Mouse (Mus musculus): Measurements from ENCODE around the gene Crabp2.

DNA sequence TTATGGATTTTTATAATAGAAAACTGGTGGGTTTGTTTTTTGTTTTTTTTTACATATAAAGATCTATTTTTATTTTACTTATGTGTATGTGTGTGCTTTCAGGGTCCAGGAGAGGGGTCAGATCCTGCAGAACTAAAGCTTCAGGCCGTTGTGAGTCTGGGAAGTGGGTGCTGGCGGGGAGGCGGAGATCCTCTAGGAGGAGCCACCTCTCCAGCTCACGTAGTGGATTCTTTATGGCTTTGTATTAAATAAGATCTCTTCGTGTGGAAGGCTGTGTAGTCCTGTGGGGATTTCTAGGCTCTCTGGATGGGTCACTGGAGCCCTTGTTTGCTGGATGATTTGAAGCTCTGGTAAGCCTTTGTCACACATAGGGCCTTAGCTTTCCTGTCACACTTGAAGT lies 7.9 kb upstream of the Crabp2 start:
- TF ChIP-seq CTCF (IDR thresholded peaks at IDR 0.05; ENCODE audit: low read depth) (no peak), EP300 (IDR thresholded peaks at IDR 0.05; ENCODE audit: low read depth) (no peak)

Measured in liver, postnatal 0 days (tissue).